Mouse (Mus musculus) pancreas, adult 10 weeks (tissue): ENCODE results near the gene Gm20830. TPM values are rescaled to one million over a fixed set of nuclear protein-coding genes. Genes with fewer than 3 reads are reported as not detected.

ENCODE experiments used
- polyA plus RNA-seq: library from polyadenylated mRNA; stranded (reverse); fragments of 350-450 nt; fragmentation: Illumina TruSeq; extraction: RNeasy Lipid Tissue Mini Kit (QIAGEN cat#74804); gene quantifications from one replicate; pipeline ENCODE4 v1.2.3, GENCODE M21; 2015; ENCODE audit warnings: low read depth, low replicate concordance; ENCODE audit not compliant: insufficient read depth

The Gm20830 gene
- polyA plus RNA-seq = not detected

GRCm38 (mm10) chrY:6918182-6918581 lies at the start of gene Gm20830:
TSS of gene Gm20830 (minus strand) at chrY:6918282.

Other genes with a start within 250 kb of the Gm20830 start
- gene Gm21719, start 235.4 kb downstream of the Gm20830 start, polyA plus RNA-seq = not detected